9 mouse cellular contexts compared by ENCODE assay signal in genomic region chr1:134704396-134705306, GRCm38 (mm10). TPM values are rescaled to one million over a fixed set of nuclear protein-coding genes. Genes with fewer than 3 reads are reported as not detected.
DNase-seq lines count a peak whose midpoint lies in the region; ATAC-seq and TF ChIP-seq lines count a peak whose summit lies in the region.
"Had no signal": no experiment of that assay in that cellular context is flagged by ENCODE, and none has a peak within 500 bp of the region (broad histone marks: within the 10 kb centered on the region; RNA-seq: fewer than 3 reads in every experiment).

No protein-coding gene starts in this region.

- H3K4me2 ChIP-seq in forebrain, embryonic 11.5 days (ENCODE audit: low read depth, low read length, severe bottlenecking): no peak overlapping the region
- H3K4me2 ChIP-seq in forebrain, embryonic 15.5 days (replicated peaks): no peak overlapping the region
- no peak overlapping the region for H3K4me2 ChIP-seq in midbrain, embryonic 11.5 days
- no peak overlapping the region for H3K4me2 ChIP-seq in midbrain, embryonic 16.5 days (ENCODE audit: low read length)
- no peak overlapping the region for H3K4me2 ChIP-seq in intestine, postnatal 0 days (replicated peaks; ENCODE audit: low read depth)
- 0 out of 2 replicates have a peak overlapping the region, but pooled peaks have one; percentile 13 for H3K4me2 ChIP-seq in midbrain, postnatal 0 days (ENCODE audit: low read depth, low read length, poor library complexity, severe bottlenecking)
- H3K4me2 ChIP-seq: midbrain, embryonic 12.5 days had no signal

- no peaks in the 10 kb centered on the region for H3K9me3 ChIP-seq in forebrain, embryonic 11.5 days (ENCODE audit: control insufficient read depth, low read length)
- no peaks in the 10 kb centered on the region for H3K9me3 ChIP-seq in forebrain, embryonic 15.5 days
- no peaks in the 10 kb centered on the region for H3K9me3 ChIP-seq in midbrain, embryonic 11.5 days (ENCODE audit: control insufficient read depth, low read length)
- H3K9me3 ChIP-seq in midbrain, embryonic 16.5 days (replicated peaks; ENCODE audit: control insufficient read depth, low read length, poor library complexity, severe bottlenecking): no peaks in the 10 kb centered on the region
- no peaks in the 10 kb centered on the region for H3K9me3 ChIP-seq in intestine, postnatal 0 days (ENCODE audit: control insufficient read depth)
- no peaks in the 10 kb centered on the region for H3K9me3 ChIP-seq in midbrain, postnatal 0 days (ENCODE audit: low read length)
- H3K9me3 ChIP-seq: midbrain, embryonic 12.5 days had no signal

- no peak overlapping the region for H3K27ac ChIP-seq in forebrain, embryonic 11.5 days (ENCODE audit: low read depth, low read length)
- H3K27ac ChIP-seq in forebrain, embryonic 15.5 days (replicated peaks): no peak overlapping the region
- H3K27ac ChIP-seq in midbrain, embryonic 11.5 days (ENCODE audit: low read depth, low read length): no peak overlapping the region
- no peak overlapping the region for H3K27ac ChIP-seq in midbrain, embryonic 16.5 days (ENCODE audit: low read length)
- no peak overlapping the region for H3K27ac ChIP-seq in intestine, postnatal 0 days (ENCODE audit: low read depth, low read length)
- H3K27ac ChIP-seq in midbrain, postnatal 0 days (ENCODE audit: low read depth, low read length): no peak overlapping the region
- H3K27ac ChIP-seq: midbrain, embryonic 12.5 days had no signal

- H3K27me3 ChIP-seq in forebrain, embryonic 11.5 days (ENCODE audit: control insufficient read depth, insufficient read depth, low read length): peaks cover 26% of the 10 kb centered on the region
- peaks cover 16% of the 10 kb centered on the region for H3K27me3 ChIP-seq in forebrain, embryonic 15.5 days
- H3K27me3 ChIP-seq in midbrain, embryonic 11.5 days (ENCODE audit: control insufficient read depth, insufficient read depth, low read length): peaks cover 20% of the 10 kb centered on the region
- peaks cover 5% of the 10 kb centered on the region; the same call in 1 of the 2 replicates for H3K27me3 ChIP-seq in midbrain, embryonic 16.5 days (ENCODE audit: control insufficient read depth, insufficient read depth, low read depth, low read length)
- H3K27me3 ChIP-seq in intestine, postnatal 0 days (replicated peaks; ENCODE audit: control insufficient read depth, insufficient read depth, low read length): peaks cover 18% of the 10 kb centered on the region
- 0 out of 2 replicates have a peak, but pooled peaks cover 4% of the 10 kb centered on the region for H3K27me3 ChIP-seq in midbrain, postnatal 0 days (ENCODE audit: insufficient read depth, low read length)

- peak; percentile 78 for DNase-seq in forebrain, embryonic 11.5 days (ENCODE audit: low spot score)
- peak; percentile 93 for DNase-seq in midbrain, embryonic 11.5 days (ENCODE audit: low spot score, missing footprints)
- DNase-seq in cerebellum, postnatal 36 days: peak; percentile 61 to 68
- peak; percentile 56 for DNase-seq in midbrain, postnatal 0 days (ENCODE audit: low spot score)

- no peak for ATAC-seq in forebrain, embryonic 11.5 days (replicated peaks; ENCODE audit: low FRiP score)
- ATAC-seq in forebrain, embryonic 15.5 days (replicated peaks): no peak
- ATAC-seq in midbrain, embryonic 11.5 days (ENCODE audit: low FRiP score): no peak
- no peak for ATAC-seq in midbrain, embryonic 16.5 days
- ATAC-seq in intestine, postnatal 0 days: no peak
- ATAC-seq in midbrain, postnatal 0 days (ENCODE audit: low FRiP score): no peak; the same call in 1 of the 2 replicates
- no peak for ATAC-seq in erythroid progenitor cell, adult 5-6 weeks (replicated peaks; ENCODE audit: low FRiP score, poor library complexity, severe bottlenecking)

- no peak overlapping the region for H3K9ac ChIP-seq in forebrain, embryonic 11.5 days (ENCODE audit: low read length)
- no peak overlapping the region for H3K9ac ChIP-seq in forebrain, embryonic 15.5 days (replicated peaks)
- no peak overlapping the region for H3K9ac ChIP-seq in midbrain, embryonic 11.5 days (ENCODE audit: low read length)
- no peak overlapping the region for H3K9ac ChIP-seq in midbrain, embryonic 16.5 days (ENCODE audit: low read depth, low read length)
- no peak overlapping the region for H3K9ac ChIP-seq in intestine, postnatal 0 days (ENCODE audit: low read depth, low read length)
- no peak overlapping the region for H3K9ac ChIP-seq in midbrain, postnatal 0 days (replicated peaks; ENCODE audit: low read length, poor library complexity, severe bottlenecking)
- H3K9ac ChIP-seq: midbrain, embryonic 12.5 days had no signal

- H3K4me3 ChIP-seq in forebrain, embryonic 11.5 days (ENCODE audit: low read depth, low read length): no peak overlapping the region
- no peak overlapping the region for H3K4me3 ChIP-seq in forebrain, embryonic 15.5 days
- H3K4me3 ChIP-seq in midbrain, embryonic 11.5 days (ENCODE audit: low read depth, low read length): no peak overlapping the region
- H3K4me3 ChIP-seq in midbrain, embryonic 16.5 days (ENCODE audit: low read depth, low read length): no peak overlapping the region
- H3K4me3 ChIP-seq in intestine, postnatal 0 days (ENCODE audit: low read depth, low read length): no peak overlapping the region
- H3K4me3 ChIP-seq in midbrain, postnatal 0 days (ENCODE audit: low read depth, low read length): no peak overlapping the region
- H3K4me3 ChIP-seq: midbrain, embryonic 12.5 days had no signal

- peaks cover 9% of the 10 kb centered on the region; the same call in 1 of the 2 replicates for H3K4me1 ChIP-seq in forebrain, embryonic 11.5 days (replicated peaks; ENCODE audit: control insufficient read depth, insufficient read depth, low read length)
- H3K4me1 ChIP-seq in forebrain, embryonic 15.5 days: peaks cover 21% of the 10 kb centered on the region
- peaks cover 9% of the 10 kb centered on the region for H3K4me1 ChIP-seq in midbrain, embryonic 11.5 days (ENCODE audit: control insufficient read depth, insufficient read depth, low read length)
- peaks cover 15% of the 10 kb centered on the region for H3K4me1 ChIP-seq in midbrain, embryonic 16.5 days (ENCODE audit: control insufficient read depth, insufficient read depth, low read length)
- H3K4me1 ChIP-seq in intestine, postnatal 0 days (replicated peaks; ENCODE audit: control insufficient read depth, insufficient read depth, low read length): peaks cover 2% of the 10 kb centered on the region
- no peaks in the 10 kb centered on the region for H3K4me1 ChIP-seq in midbrain, postnatal 0 days (ENCODE audit: insufficient read depth, low read length)

- WGBS in forebrain, embryonic 11.5 days: 34% methylated on average over 22 of the region's 22 CpGs
- 36% methylated on average over 22 of the region's 22 CpGs for WGBS in forebrain, embryonic 15.5 days
- WGBS in midbrain, embryonic 11.5 days: 33% methylated on average over 22 of the region's 22 CpGs
- 36% methylated on average over 22 of the region's 22 CpGs for WGBS in midbrain, embryonic 16.5 days
- WGBS in intestine, postnatal 0 days: 39% methylated on average over 22 of the region's 22 CpGs
- WGBS in midbrain, postnatal 0 days: 37% methylated on average over 22 of the region's 22 CpGs

- no peaks in the 10 kb centered on the region for H3K36me3 ChIP-seq in forebrain, embryonic 11.5 days (ENCODE audit: control insufficient read depth, insufficient read depth, low read length)
- H3K36me3 ChIP-seq in forebrain, embryonic 15.5 days: no peaks in the 10 kb centered on the region
- H3K36me3 ChIP-seq in midbrain, embryonic 11.5 days (ENCODE audit: control insufficient read depth, insufficient read depth, low read length): no peaks in the 10 kb centered on the region
- H3K36me3 ChIP-seq in midbrain, embryonic 16.5 days (ENCODE audit: control insufficient read depth, insufficient read depth, low read length): no peaks in the 10 kb centered on the region
- no peaks in the 10 kb centered on the region for H3K36me3 ChIP-seq in intestine, postnatal 0 days (ENCODE audit: control insufficient read depth, insufficient read depth)
- no peaks in the 10 kb centered on the region for H3K36me3 ChIP-seq in midbrain, postnatal 0 days (ENCODE audit: insufficient read depth, low read length)
- H3K36me3 ChIP-seq: midbrain, embryonic 12.5 days had no signal

- TF ChIP-seq CTCF in intestine, postnatal 0 days (IDR thresholded peaks at IDR 0.05; ENCODE audit: low read depth): peak; percentile 86
- peak; percentile 92 for TF ChIP-seq CTCF in midbrain, postnatal 0 days (IDR thresholded peaks at IDR 0.05)

RNA-seq across cellular contexts. Expression of gene Syt2, which starts 58.2 kb away (rescaled TPM):
- polyA plus RNA-seq in forebrain, embryonic 11.5 days (2014; fragmentation: Nextera tagmentation; extraction: Ambion mirVana): 0.84 and 0.95 TPM in 2 replicates
- 1.2 and 1.8 TPM in 2 replicates for polyA plus RNA-seq in forebrain, embryonic 15.5 days (2015; fragmentation: Nextera tagmentation; extraction: Ambion mirVana)
- polyA plus RNA-seq in midbrain, embryonic 11.5 days (2014; fragmentation: Nextera tagmentation; extraction: Ambion mirVana): 1.6 and 2.0 TPM in 2 replicates
- polyA plus RNA-seq in midbrain, embryonic 16.5 days (2015; fragmentation: Nextera tagmentation; extraction: Ambion mirVana): 2.3 and 4.1 TPM in 2 replicates
- 0.48 and 0.84 TPM in 2 replicates for polyA plus RNA-seq in intestine, postnatal 0 days (2015; fragmentation: Nextera tagmentation; extraction: Ambion mirVana)
- 18.9 and 19.0 TPM in 2 replicates for total RNA-seq in midbrain, postnatal 0 days (2014; rRNA removed)
- 6.2 and 6.8 TPM in 2 replicates for polyA plus RNA-seq in midbrain, postnatal 0 days (2015; fragmentation: Nextera tagmentation; extraction: Ambion mirVana)
- not detected in 2 replicates for total RNA-seq in erythroid progenitor cell, adult 5-6 weeks (2015; ENCODE audit: low replicate concordance)
- not detected in 2 replicates for total RNA-seq in erythroid progenitor cell, adult 5-6 weeks (2017; ENCODE audit: low replicate concordance)
